Mouse (Mus musculus) heart, adult 2 months (tissue): ENCODE measurements around the gene Cacybp. TPM values are rescaled to one million over a fixed set of nuclear protein-coding genes. Genes with fewer than 3 reads are reported as not detected.

Experiments used
- DNase-seq, 2 experiments: peaks; one replicate each; pipeline ENCODE4 v3.0.0; 2021
- H3K27ac ChIP-seq: fragments of 200-600 bp; 2 replicates; pipeline ENCODE4 v1.8.1; 2022
- H3K27me3 ChIP-seq: fragments of 200-500 bp; 2 replicates; pipeline ENCODE4 v1.6.1; 2012; ENCODE audit warnings: mild to moderate bottlenecking, low read length, inconsistent platforms, mixed read lengths; ENCODE audit not compliant: control insufficient read depth, insufficient read depth
- H3K36me3 ChIP-seq: fragments of 200-500 bp; 2 replicates; pipeline ENCODE4 v1.6.1; 2012; ENCODE audit warnings: low read length, inconsistent platforms; ENCODE audit not compliant: control insufficient read depth, insufficient read depth
- H3K4me1 ChIP-seq: fragments of 200-500 bp; 2 replicates; pipeline ENCODE4 v1.6.1; 2011; ENCODE audit warnings: low read length; ENCODE audit not compliant: control insufficient read depth, insufficient read depth
- H3K4me3 ChIP-seq: fragments of 200-600 bp; 2 replicates; pipeline ENCODE4 v1.8.1; 2022
- H3K79me2 ChIP-seq: fragments of 200-500 bp; replicated peaks from 2 replicates; pipeline ENCODE4 v1.6.1; 2012; ENCODE audit warnings: mild to moderate bottlenecking, inconsistent platforms, low read length, moderate library complexity, mixed read lengths; ENCODE audit not compliant: control insufficient read depth, insufficient read depth
- H3K9ac ChIP-seq: fragments of 200-500 bp; 2 replicates; pipeline ENCODE4 v1.6.1; 2012; ENCODE audit warnings: low read depth, mild to moderate bottlenecking, control low read depth, inconsistent platforms, low read length, mixed read lengths
- CTCF ChIP-seq: fragments of 200-600 bp; IDR thresholded peaks from 2 replicates; pipeline ENCODE4 v1.8.1; 2022; ENCODE audit warnings: antibody characterized with exemption, mild to moderate bottlenecking, moderate library complexity
- EP300 ChIP-seq: fragments of 200-500 bp; IDR thresholded peaks from 2 replicates; pipeline ENCODE4 v1.6.1; 2011; ENCODE audit warnings: low read depth, low read length, control low read depth; ENCODE audit not compliant: insufficient read depth
- POLR2A ChIP-seq: fragments of 200-500 bp; IDR thresholded peaks from 2 replicates; pipeline ENCODE4 v1.6.1; 2011; ENCODE audit warnings: mild to moderate bottlenecking, low read depth, low read length, control low read depth; ENCODE audit not compliant: insufficient read depth
- WGBS: fragments of 180-500 bp; shearing (Covaris S2); methylation state at CpG from one replicate; pipeline ENCODE4 v1.1.7; 2018; 5-methylcytosine and 5-hydroxymethylcytosine counted together
- intact Hi-C: fragments of 180-260 bp; cut with DNase I; formaldehyde crosslinking; loops from one replicate; pipeline ENCODE4 v1.15.1; 2025
- polyA plus RNA-seq: library from polyadenylated mRNA; depleted of rRNA; stranded (reverse); fragments of >200 nt; gene quantifications from 2 replicates; pipeline ENCODE4 v1.2.3, GENCODE M21; 2012
- total RNA-seq, 2 experiments: library from RNA; stranded (reverse); gene quantifications; 2 replicates each; pipeline ENCODE4 v1.2.3; 2021

Cacybp gene
- total and polyA plus RNA-seq, 3 experiments: 6.5 to 74.2 (median 70.5) TPM

DNA sequence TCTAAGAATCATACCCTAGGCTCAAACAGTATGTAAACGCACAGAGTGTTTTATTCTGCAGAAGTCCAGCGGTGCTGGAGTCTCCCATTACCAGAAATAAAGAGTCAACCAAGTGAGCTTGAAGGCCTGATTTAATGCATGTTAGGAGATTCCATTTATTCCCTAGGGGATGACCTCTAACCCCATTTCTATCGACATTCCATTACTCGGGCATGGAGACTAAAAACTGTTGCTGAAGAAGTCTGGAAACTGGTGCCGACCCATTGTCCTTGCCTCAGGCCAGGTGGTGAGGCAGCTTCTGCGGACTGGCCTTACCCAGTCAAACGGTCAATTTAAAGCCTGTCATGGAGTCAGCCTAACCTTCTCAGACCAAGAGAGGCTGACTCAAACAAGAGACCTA is 1.5 kb upstream of the Cacybp start:
- no peak overlapping the region for H3K4me3 ChIP-seq
- H3K27me3 ChIP-seq: no peaks in the 10 kb centered on the region
- DNase-seq: no peak
- no peak overlapping the region for H3K9ac ChIP-seq
- H3K36me3 ChIP-seq: peaks cover 6% of the 10 kb centered on the region
- H3K79me2 ChIP-seq: 0 out of 2 replicates have a peak, but pooled peaks cover under 1% of the 10 kb centered on the region
- no peak for TF ChIP-seq CTCF
- TF ChIP-seq POLR2A: no peak
- TF ChIP-seq EP300: no peak
- intact Hi-C loops: loop anchor here (5.0 to 10.0 kb wide), 3 partner anchors 821 to 1663 kb away; partner anchors contain the start of genes Klhl20, Suco and Zbtb37
- 90% methylated on average over 7 of the region's 7 CpGs for WGBS
- no peak overlapping the region for H3K27ac ChIP-seq
- H3K4me1 ChIP-seq: peaks cover 3% of the 10 kb centered on the region

- no peak for DNase-seq
- intact Hi-C loops: loop anchor here (5.0 to 10.0 kb wide), 3 partner anchors 823 to 1665 kb away; partner anchors contain the start of genes Klhl20, Suco and Zbtb37
- H3K9ac ChIP-seq: peak overlapping the region; percentile 95
- H3K27me3 ChIP-seq: no peaks in the 10 kb centered on the region
- H3K27ac ChIP-seq: peak overlapping the region; percentile 98
- H3K36me3 ChIP-seq: peaks cover 6% of the 10 kb centered on the region
- H3K4me1 ChIP-seq: peaks cover 3% of the 10 kb centered on the region
- TF ChIP-seq POLR2A (no peak), CTCF (no peak), EP300 (no peak)
- under 1% methylated on average over 45 of the region's 45 CpGs for WGBS
- peak overlapping the region; percentile 85 for H3K4me3 ChIP-seq
- 0 out of 2 replicates have a peak, but pooled peaks cover 2% of the 10 kb centered on the region for H3K79me2 ChIP-seq
These were observed 468 bp downstream of the Cacybp start for GRCm38 (mm10) chr1:160212123-160212691.

GRCm38 (mm10) chr1:160211597-160212122 is 1.0 kb downstream of the Cacybp start:
- intact Hi-C loops: loop anchor here (5.0 to 10.0 kb wide), 3 partner anchors 823 to 1666 kb away; partner anchors contain the start of genes Klhl20, Suco and Zbtb37
- Histone ChIP-seq H3K27ac (peak overlapping the region; percentile 98), H3K27me3 (no peaks in the 10 kb centered on the region), H3K36me3 (peaks cover 6% of the 10 kb centered on the region), H3K79me2 (0 out of 2 replicates have a peak, but pooled peaks cover 2% of the 10 kb centered on the region), H3K4me3 (peak overlapping the region; percentile 85), H3K9ac (peak overlapping the region; percentile 95), H3K4me1 (peaks cover 3% of the 10 kb centered on the region)
- WGBS: under 1% methylated on average over 8 of the region's 8 CpGs
- TF ChIP-seq EP300: no peak
- TF ChIP-seq CTCF: no peak
- TF ChIP-seq POLR2A: no peak
- DNase-seq: no peak

- Histone ChIP-seq H3K9ac (no peak overlapping the region), H3K4me3 (no peak overlapping the region), H3K27ac (no peak overlapping the region), H3K4me1 (peaks cover 3% of the 10 kb centered on the region), H3K36me3 (peaks cover 6% of the 10 kb centered on the region), H3K27me3 (no peaks in the 10 kb centered on the region), H3K79me2 (0 out of 2 replicates have a peak, but pooled peaks cover 2% of the 10 kb centered on the region)
- 50% methylated on average over 3 of the region's 3 CpGs for WGBS
- intact Hi-C loops: loop anchor here (5.0 to 10.0 kb wide), 3 partner anchors 824 to 1667 kb away; partner anchors contain the start of genes Klhl20, Suco and Zbtb37
- no peak for DNase-seq
- TF ChIP-seq CTCF: no peak
- TF ChIP-seq EP300: no peak
- TF ChIP-seq POLR2A: no peak
These were observed 2.1 kb downstream of the Cacybp start for GRCm38 (mm10) chr1:160210566-160210965.

GRCm38 (mm10) chr1:160209844-160210243 is 2.8 kb downstream of the Cacybp start:
- no peak for DNase-seq
- Histone ChIP-seq H3K4me1 (peaks cover 3% of the 10 kb centered on the region), H3K27me3 (no peaks in the 10 kb centered on the region), H3K36me3 (peaks cover 7% of the 10 kb centered on the region), H3K27ac (no peak overlapping the region), H3K9ac (no peak overlapping the region), H3K79me2 (0 out of 2 replicates have a peak, but pooled peaks cover 2% of the 10 kb centered on the region), H3K4me3 (no peak overlapping the region)
- 82% methylated on average over 2 of the region's 2 CpGs for WGBS
- TF ChIP-seq CTCF: no peak
- no peak for TF ChIP-seq POLR2A
- no peak for TF ChIP-seq EP300
- intact Hi-C loops: loop anchor here (5.0 to 10.0 kb wide), 3 partner anchors 825 to 1667 kb away; partner anchors contain the start of genes Klhl20, Suco and Zbtb37

- H3K27ac ChIP-seq: no peak overlapping the region
- H3K9ac ChIP-seq: no peak overlapping the region
- H3K79me2 ChIP-seq: 0 out of 2 replicates have a peak, but pooled peaks cover 2% of the 10 kb centered on the region
- H3K4me1 ChIP-seq: no peaks in the 10 kb centered on the region
- H3K4me3 ChIP-seq: no peak overlapping the region
- no peak for TF ChIP-seq POLR2A
- TF ChIP-seq CTCF: no peak
- no peak for TF ChIP-seq EP300
- no peak for DNase-seq
- peaks cover 3% of the 10 kb centered on the region; the same call in 1 of the 2 replicates for H3K36me3 ChIP-seq
- H3K27me3 ChIP-seq: no peaks in the 10 kb centered on the region
- intact Hi-C loops: no loop called here
These were observed 7.2 kb downstream of the Cacybp start for GRCm38 (mm10) chr1:160205486-160205885.
